Mouse (Mus musculus) adrenal gland, adult 2 months (tissue): Measurements from ENCODE around the gene Fbln2. TPM values are rescaled to one million over a fixed set of nuclear protein-coding genes. Genes with fewer than 3 reads are reported as not detected.
A peak's percentile ranks its signal among the peaks of the same experiment; 100 is the strongest.

Experiments
- DNase-seq: peaks from one replicate; pipeline ENCODE4 v3.0.0; 2021
- polyA plus RNA-seq: library from polyadenylated mRNA; depleted of rRNA; stranded (reverse); fragments of >200 nt; gene quantifications from 2 replicates; pipeline ENCODE4 v1.2.3, GENCODE M21; 2012
- total RNA-seq, 2 experiments: library from RNA; stranded (reverse); gene quantifications; 2 replicates each; pipeline ENCODE4 v1.2.3; 2021

Fbln2 gene
- total and polyA plus RNA-seq, 3 experiments, result 9.7 to 22.7 (median 17.9) TPM

DNA sequence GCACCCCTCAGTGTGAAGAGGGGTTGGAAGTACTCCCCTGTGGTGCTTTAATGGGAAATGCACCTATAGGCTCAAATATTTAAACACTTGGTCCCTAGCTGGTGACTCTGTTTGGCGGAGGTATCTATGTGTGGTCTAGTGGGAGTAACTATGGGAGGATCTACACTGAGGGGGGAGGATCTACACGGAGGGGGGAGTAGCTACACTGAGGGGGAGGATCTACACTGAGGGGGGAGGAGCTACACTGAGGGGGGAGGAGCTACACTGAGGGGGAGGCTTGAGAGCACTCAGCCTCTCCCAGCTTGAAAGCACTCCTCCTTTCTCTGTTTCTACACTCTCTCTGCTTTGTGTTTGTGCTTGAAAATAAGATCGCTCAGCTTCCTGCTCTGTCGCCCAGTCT, 67.2 kb downstream of the Fbln2 start:
- DNase-seq, result no peak

DNA sequence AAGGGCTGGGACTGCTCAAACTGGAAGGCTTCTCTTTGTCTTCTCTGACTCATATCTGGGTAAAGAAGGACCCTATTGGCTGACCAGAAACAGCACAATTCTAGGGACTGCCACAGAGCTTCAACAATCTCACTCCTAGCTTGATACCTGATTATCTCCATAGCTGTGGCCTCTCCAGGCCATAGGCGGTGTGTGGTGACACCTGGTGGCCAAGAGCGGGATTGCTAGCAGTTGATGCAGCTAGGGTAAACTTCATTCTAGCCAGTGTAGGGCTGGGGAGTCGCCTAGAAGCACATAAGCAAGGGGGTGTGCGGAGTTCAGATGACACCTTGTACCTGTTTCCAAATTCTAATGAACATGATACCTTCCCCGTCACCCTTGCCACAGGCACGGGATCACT, 69.0 kb downstream of the Fbln2 start:
- peak; percentile 86 for DNase-seq

DNA sequence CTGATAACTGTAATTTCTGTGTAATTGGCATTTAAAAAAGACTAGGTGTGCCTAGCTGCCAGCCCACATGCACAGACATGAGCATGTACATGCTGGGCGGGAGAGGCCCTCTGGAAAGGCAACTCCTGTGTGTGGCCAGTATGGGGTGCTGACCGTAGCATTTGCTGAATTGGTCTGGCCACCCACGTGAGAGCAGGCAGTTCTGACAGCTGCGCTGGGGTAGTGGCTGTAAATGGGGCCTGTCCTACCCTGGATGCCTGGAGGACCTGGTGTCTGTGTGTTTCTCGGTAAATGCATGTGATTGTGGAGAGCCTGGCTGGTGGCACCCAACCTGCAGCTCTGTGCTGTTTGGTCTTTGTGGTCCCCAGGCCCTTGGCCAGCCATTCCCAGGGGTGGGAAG, 69.5 kb downstream of the Fbln2 start:
- no peak for DNase-seq

DNA sequence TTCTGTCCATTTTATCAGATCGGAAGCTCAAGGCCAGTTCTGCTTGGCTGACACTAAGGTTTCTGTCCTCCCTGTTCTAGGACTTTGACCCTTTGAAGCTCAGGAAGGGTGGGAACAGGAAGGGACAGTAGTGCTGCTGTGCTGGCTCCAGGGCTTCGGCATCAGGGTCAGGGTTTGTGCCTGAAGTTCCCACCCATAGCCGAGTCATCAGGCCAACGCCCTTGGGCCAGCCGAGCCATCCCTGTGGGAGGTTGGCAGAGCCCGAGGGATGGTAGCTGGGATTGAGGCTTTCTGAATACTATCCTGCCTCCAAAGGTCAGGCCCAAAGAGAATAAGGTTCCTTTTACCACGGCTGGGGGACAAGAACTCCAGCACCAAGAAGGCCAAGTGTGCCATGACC, 70.8 kb downstream of the Fbln2 start:
- peak; percentile 59 for DNase-seq

DNA sequence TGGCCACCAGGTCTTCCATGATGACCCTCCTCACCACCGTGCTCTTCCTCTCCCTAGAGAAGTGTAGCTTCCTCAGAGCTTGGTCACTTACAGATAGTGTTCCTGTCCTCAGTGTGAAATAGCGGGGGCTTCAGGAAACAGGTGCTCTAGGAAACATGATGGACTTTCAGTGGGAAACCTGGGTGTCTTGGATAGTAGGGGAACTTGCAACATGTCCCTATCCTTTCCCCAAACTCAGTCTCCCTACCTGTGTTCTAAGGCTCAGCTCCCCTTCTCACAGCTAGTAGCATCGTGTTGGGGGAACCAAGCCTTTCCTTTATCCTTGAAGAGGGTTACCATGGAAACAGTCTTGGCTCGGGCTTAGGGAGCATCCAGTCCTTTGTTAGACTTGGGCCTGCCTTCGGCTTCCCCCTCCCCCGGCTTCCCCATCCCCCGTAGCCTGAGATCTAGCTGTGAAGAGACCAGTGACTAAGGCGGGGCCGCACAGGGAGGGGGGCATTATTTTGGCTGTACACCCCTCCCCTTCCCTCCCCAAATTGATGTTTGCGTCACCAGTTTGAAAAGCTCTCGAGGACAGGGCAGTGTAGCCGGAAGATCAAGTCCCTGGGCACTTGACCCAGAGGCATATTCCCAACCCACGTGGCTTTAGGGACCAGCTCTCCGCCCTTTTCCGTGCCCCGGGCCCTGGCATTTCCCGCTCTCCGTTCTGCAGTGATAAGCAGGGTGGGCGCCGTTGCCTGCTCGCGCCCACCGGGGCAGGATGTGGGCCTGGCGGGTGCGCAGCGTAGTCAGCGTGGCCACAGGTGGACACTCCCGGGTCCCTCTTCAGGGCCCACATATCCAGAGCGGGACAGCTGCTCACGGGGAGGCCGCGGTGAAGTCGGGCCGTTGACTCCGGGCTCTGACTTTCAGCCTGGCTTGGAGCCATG, 72.5 kb downstream of the Fbln2 start:
- peak; percentile 5 for DNase-seq

DNA sequence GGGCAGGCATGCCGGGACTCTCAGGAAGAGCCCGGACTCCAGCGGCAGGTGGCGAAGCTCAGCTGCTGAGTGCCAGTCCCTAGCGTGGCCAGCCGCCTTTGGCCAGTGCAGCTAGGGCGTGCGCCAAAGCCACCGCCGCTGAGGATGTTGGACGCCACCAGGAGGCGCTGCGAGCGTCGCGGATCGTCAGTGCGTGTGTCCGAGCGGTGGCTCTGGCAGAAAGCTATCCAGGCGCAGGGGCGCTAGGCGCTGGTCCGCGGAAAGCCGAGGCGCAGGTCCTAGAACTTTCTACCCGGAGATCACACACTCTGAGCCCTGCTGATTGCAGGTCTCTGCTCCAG, 73.2 kb downstream of the Fbln2 start:
- DNase-seq, result peak; percentile 80

DNA sequence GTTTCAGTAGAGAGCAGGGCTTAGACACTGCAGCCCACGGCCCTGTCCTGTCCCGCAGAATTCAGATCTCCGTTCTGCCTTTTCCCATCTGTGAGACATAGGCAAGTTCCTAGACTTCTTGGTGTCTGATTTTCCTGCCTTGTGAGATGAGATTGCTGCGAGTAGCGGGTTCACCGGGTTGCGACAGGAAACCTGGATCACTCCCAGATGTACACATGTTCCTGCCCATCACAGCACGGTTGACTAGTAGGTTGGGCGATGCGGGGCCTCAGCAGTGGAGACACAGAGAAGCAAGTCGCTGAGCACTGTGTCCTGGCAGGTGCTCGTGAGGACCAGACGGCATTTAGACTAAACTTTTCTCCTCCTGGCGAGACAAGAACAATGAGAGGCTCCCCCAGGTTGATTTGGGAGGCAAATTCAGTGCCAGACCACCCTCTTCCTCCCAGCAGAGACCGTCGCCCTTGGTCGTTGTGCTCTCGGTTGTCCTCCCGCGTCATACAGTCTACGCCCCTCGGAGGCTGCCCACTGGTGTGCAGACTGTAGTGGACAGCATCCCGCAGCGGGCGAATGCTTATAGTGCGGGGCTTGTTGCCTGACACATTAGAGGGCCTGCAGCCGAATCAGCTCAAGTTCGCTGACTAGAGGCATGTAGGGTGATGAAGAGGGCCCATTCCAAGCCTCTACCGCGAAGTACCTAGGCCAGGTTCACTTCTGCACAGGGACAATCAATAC, 73.7 kb downstream of the Fbln2 start:
- peak; percentile 9 for DNase-seq

DNA sequence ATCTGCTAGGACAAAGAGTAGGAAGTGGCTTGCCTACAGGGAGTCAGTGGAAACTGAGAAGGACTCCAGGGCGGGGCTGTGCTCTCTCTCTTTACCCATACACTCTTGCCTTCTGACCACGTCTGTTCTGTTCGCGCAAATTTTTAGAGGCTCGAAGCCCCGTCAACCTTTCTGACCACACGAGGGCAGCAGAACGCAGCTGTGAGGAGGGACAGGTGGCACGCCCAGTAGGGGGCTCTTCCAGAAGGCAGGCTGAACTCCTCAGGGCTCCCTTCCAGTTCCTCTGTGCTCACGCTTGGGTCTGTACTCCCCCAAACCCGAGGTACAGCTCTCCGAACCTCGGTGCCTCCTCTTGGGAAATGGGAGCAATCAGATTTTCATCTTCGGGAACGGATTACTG, 74.4 kb downstream of the Fbln2 start:
- DNase-seq, result peak; percentile 70

DNA sequence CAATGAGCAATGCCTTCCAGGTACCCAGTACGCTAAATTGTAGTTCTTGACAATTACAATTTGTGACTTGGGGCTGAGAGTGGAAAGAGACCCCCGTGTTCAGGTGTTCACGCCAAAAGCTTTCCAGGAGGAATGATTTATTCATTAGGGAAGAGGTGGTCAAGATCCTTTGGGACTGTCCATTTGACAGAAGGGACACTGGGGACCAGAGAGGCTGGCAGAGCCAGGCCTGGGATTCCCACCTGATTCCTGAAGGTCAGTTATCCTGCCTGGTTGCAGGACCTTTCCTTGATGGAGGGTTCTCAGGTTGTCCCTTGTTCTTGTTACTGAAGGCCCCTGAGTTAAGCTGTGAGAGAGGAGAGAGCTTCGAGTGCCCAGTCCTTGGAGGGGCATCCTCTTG, 74.9 kb downstream of the Fbln2 start:
- no peak for DNase-seq

DNA sequence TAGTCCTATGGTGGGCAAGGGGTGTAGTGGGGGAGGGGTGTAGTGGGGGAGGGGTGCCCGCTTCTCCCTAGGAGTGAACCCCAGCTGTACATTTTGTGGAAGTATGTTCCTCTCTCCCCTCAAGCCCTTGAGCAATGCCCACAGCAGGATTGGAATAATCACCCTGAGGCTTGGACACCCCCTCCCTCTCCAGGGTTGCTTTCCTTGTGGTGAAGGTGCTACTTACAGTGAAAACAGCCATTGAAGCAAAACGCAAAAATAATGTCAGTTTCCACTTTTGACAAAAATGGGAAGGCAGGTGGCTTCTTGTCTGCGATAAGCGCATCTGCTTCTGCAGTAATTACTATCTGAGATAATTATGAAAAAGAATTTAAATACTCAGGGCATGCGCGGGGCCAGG, 75.4 kb downstream of the Fbln2 start:
- DNase-seq, result no peak

DNA sequence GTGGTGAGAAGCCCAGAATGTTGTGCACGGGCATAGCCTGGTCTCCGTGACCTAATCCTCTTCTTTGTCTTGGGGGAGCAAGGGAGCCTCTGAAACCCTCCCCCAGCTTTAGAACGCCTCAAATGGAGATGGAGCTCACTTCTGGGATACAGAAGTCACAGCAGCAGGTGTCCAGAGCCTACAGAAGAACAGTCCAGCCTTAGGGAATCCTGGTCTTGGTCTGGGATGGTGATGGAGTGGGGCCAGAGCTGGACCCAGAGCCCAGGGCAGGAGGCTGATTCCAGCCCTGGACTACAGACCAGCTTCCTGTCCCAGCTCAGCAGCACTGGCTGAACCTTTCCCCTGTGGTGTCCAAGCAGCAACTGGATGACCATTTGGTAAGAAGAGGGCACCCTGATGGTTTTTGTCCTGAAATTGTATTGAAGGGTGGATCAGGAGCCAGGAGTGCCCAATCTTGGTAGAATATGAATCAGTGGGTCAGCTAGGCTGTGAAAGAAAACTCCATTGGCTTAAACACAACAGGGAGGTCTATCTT, 76.1 kb downstream of the Fbln2 start:
- DNase-seq, result no peak

DNA sequence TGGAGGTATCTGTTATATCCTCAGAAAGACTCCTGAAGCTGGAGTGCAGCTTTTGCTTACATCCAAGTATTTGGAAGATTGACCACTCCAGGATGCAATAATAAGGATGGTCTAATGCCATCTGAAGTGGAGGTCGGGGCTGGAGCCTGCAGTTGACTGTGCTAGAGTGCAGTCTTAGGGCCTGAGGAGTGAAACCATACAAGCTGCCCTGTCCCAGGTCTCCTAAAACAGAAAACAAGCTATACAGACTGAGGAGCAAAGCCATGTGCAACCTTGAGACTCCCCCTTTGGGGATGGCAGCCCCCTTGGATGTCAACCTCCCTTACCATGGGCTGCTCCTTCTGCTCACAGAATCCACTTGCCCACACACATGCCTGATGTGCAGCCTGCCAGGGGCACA, 76.7 kb downstream of the Fbln2 start:
- DNase-seq, result no peak

DNA sequence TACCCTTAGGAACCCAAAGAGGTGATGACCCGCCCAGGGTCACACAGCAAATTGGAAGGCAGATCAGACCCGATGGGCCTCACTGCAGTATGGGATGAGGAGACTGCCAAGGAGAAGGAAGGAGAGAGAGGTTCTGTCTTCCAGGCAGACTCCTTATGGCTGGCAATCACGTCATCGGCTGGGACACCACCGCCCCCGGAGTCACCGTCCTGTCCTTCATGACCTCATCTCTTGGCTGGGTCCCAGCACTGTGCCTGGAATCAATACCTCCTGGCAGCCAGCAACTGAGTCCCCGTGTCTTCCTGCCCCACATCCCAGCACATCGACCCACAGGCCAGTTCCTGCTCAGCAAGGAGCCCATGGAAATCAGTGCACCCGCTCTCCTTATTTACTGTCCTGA, 78.7 kb downstream of the Fbln2 start:
- peak; percentile 90 for DNase-seq

DNA sequence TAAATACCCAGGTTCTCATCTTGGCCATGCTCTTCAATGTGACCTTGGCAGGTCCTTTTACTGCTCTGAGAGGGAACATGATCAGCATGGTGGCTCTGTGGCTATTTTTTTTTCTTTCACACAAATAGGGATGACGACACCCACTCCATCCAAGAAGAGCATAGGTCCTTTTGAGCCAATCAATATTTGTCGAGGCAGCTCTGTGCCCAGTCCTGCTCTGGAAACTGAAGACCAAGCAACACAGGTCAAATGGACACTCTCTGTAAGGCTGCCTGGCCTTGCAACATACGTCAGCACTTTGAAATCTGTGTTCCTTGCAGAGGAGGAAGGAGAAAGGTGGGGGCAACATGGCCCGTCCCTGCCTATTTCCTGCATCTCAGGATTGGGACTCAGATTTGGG, 83.2 kb downstream of the Fbln2 start:
- DNase-seq, result no peak

DNA sequence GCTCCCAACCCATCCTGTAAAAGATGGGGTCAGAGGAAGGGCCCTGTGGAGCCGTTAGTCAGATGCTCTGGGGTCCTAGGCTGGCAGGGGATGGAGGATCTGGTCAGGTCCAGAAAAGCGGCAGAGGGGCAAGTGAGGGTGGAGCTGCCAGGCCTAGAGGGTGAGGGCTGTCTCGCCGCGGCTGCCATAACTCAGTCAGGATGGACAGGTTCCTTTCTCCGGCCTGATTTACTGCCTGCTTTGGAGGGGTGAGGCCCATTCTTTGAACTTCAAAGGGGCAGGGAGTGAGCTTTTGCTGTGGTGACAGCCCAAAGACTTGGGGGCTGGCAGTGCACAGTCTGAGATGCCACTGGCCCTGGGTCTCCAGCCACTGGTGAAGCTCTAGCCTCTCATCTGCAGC, 86.6 kb downstream of the Fbln2 start:
- no peak for DNase-seq

DNA sequence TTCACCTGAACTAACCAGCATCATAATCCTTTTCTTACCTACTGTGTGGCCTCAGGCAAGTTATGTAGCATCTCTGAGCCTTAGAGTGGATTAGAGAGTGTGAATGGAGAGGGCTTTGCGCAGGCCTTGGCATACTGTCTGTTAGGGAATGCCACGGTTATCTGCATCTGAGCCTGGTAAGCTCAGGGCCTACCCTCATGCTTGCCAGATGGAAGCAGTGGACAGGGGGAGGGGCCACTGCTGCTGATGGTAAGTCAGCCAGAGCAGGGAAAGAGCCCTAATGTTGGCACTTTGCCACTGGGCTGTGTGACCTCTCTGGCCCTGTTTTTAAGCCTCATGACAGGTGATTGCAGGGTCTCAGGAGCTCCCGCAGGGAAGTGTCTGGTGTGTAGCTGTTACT, 87.8 kb downstream of the Fbln2 start:
- DNase-seq, result no peak

DNA sequence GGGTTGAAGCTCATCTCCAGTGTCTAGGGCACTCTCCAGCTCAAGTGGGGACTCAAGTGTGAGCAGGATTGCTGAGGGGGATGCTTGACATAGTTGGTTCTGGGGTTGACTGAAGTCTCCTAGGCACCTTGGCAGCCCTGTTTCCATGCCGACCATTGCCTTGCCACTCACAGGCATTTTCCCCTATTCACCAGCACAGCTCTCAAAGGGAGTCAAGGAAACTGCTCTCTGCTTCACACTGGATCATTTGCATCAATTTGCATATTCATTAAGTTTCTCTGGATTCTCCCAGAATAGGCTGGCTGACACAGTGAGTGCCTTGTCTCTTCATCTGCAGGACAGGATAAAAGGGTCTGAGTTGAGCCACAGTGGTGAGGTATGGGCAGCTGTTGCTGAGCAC, 89.6 kb downstream of the Fbln2 start:
- no peak for DNase-seq

DNA sequence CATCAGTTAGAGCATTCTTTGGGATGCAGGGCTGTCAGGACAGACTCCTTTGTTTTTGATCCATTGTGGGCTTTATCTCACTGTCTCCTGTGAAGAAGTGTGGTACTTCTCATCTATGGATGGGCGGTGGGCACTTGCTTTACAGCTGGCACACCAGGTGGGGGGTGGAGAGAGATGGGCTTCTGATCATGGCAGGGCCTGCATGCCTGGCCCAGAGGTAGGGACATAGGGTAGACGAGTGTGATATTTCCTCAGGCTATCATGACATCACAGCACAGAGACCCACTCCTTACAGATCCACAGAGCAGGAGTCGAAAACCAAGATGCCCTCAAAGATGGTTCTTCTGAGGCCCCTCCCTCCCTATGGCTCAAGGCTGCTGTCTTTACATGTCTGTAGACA, 90.1 kb downstream of the Fbln2 start:
- no peak for DNase-seq

DNA sequence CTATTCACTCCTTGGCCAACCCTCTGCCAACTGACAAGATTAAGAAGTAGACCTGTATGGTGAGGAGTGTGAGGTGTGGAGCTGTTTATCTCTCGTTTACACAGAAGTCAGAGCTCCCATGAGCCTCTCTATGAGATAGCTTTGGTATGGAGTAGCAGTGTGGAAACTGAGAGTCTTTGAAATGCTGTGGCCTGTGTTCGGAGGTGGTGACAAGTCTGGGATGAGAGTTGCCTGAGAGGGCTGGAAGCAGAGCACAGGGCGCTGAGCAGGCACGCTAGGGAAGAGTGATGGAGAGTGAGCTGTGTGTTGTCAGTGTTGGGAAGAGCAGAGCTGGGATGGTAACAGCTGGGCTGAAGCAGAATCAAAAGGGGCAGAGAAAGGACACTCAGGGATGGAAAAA, 91.9 kb downstream of the Fbln2 start:
- no peak for DNase-seq

DNA sequence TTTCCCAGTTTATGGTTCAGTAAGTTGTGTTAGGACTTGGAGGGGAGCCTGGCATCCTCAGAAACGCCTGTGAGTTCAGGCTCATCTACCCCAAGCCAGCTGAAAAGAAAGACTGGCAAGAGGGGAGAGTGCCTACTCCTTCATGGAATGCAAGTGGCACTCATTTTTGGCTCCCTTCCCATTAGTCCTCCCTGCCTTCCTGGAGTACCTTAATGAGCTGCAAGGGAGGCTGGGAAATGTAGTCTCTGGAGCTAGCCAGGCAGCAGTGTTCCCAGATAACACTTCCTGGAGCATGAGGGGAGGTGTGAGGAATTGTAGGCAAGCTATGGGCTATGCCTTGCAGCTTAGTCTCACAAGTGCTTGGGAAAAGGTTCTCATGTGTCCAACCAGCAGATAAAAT, 95.7 kb downstream of the Fbln2 start:
- no peak for DNase-seq

DNA sequence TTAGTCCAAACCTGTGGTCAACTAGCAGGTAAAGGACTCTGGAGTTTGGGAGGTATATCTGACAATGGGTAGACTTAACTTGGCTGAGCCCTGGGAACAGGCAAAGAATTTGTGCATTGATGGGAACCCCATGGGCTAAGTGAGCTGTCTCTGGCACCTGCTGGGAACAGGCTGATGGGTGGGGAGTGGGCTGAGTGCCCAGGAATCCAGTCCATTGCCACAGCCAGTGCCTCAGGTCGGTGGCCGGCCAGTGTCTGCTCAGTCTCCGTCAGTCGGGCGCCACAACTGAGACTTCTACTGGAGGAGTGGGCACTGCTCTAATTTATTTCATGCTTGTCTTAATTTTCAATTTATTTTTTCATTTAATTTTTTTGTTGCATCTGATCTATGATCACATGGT, 98.9 kb downstream of the Fbln2 start:
- no peak for DNase-seq

DNA sequence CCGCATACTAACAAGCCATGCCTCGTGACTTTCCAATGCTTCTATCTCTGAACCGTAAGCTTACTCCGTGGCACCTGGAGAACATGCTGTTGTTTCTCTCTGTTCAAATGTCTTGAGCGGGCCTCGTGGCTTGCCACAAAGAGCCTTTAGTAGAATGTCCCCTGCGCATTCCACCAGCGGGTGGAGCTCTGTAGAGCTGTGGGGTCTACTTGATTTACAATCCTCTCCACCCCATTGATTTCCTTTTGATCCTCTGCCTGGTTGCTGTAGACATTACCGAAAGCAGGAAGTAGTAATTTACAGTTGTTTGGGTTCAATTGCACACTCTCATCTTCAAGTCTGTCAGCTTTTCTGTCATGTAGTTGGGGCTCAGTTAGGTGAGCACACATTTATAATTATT, 100.2 kb downstream of the Fbln2 start:
- DNase-seq, result no peak
